Mouse (Mus musculus) limb, embryonic 11.5 days (tissue): Measurements from ENCODE around the gene Kazn. TPM values are rescaled to one million over a fixed set of nuclear protein-coding genes. Genes with fewer than 3 reads are reported as not detected.
A peak's percentile ranks its signal among the peaks of the same experiment; 100 is the strongest.

ENCODE experiments used
- ATAC-seq: fragments of 200-750 bp; cut with Nextera tagmentation; 2 replicates; pipeline ENCODE4 v1.8.0; 2017; ENCODE audit warnings: low read depth; ENCODE audit not compliant: insufficient number of reproducible peaks, low FRiP score, low TSS enrichment
- DNase-seq: peaks from one replicate; pipeline ENCODE4 v3.0.0-alpha.2; 2015; ENCODE audit warnings: low spot score
- H3K27ac ChIP-seq: fragments of 300-500 bp; sonication (generic); replicated peaks from 2 replicates; pipeline ENCODE4 v1.5.1; 2014; ENCODE audit warnings: low read depth, mild to moderate bottlenecking, low read length
- H3K27me3 ChIP-seq: fragments of 300-500 bp; sonication (generic); 2 replicates; pipeline ENCODE4 v1.6.1; 2014; ENCODE audit warnings: mild to moderate bottlenecking, low read length, mixed read lengths; ENCODE audit not compliant: control insufficient read depth, insufficient read depth
- H3K36me3 ChIP-seq: fragments of 300-500 bp; sonication (generic); 2 replicates; pipeline ENCODE4 v1.6.1; 2014; ENCODE audit warnings: mild to moderate bottlenecking, low read length, moderate library complexity, mixed read lengths; ENCODE audit not compliant: control insufficient read depth, insufficient read depth
- H3K4me1 ChIP-seq: fragments of 300-500 bp; sonication (generic); 2 replicates; pipeline ENCODE4 v1.6.1; 2014; ENCODE audit warnings: low read length, mixed read lengths; ENCODE audit not compliant: control insufficient read depth, insufficient read depth
- H3K4me2 ChIP-seq: fragments of 300-500 bp; sonication (generic); 2 replicates; pipeline ENCODE4 v1.6.1; 2014; ENCODE audit warnings: low read depth, mild to moderate bottlenecking, moderate library complexity; ENCODE audit not compliant: severe bottlenecking
- H3K4me3 ChIP-seq: fragments of 300-500 bp; sonication (generic); 2 replicates; pipeline ENCODE4 v1.5.1; 2014; ENCODE audit warnings: low read depth, low read length
- H3K9ac ChIP-seq: fragments of 300-500 bp; sonication (generic); 2 replicates; pipeline ENCODE4 v1.6.1; 2014; ENCODE audit warnings: mild to moderate bottlenecking, low read length
- H3K9me3 ChIP-seq: fragments of 300-500 bp; sonication (generic); 2 replicates; pipeline ENCODE4 v1.6.1; 2016; ENCODE audit warnings: low read length; ENCODE audit not compliant: control insufficient read depth
- WGBS: fragments of 180-500 bp; shearing (Covaris S2); extraction: QIAGEN DNeasy Blood & Tissue Kit; methylation state at CpG from one replicate; pipeline ENCODE4 v1.1.7; 2014; 5-methylcytosine and 5-hydroxymethylcytosine counted together
- polyA plus RNA-seq: library from polyadenylated mRNA; unstranded; fragments of >200 nt; fragmentation: Nextera tagmentation; extraction: Ambion mirVana; gene quantifications from 2 replicates; pipeline ENCODE4 v1.2.1, GENCODE M21; 2014

The Kazn gene
- polyA plus RNA-seq, 1 experiment from 2014 or later: 8.6 TPM

GRCm38 (mm10) chr4:142149202-142149601 lies 90.0 kb downstream of the Kazn start:
- no peaks in the 10 kb centered on the region for H3K9me3 ChIP-seq
- H3K4me2 ChIP-seq: no peak overlapping the region
- H3K9ac ChIP-seq: no peak overlapping the region
- WGBS: 73% methylated on average over 9 of the region's 9 CpGs
- no peaks in the 10 kb centered on the region for H3K27me3 ChIP-seq
- H3K27ac ChIP-seq: no peak overlapping the region
- H3K4me1 ChIP-seq: no peaks in the 10 kb centered on the region
- no peak overlapping the region for H3K4me3 ChIP-seq
- ATAC-seq (no peak), DNase-seq (no peak)
- H3K36me3 ChIP-seq: peaks cover 8% of the 10 kb centered on the region; the same call in 1 of the 2 replicates

- ATAC-seq (no peak), DNase-seq (no peak)
- H3K27me3 ChIP-seq: no peaks in the 10 kb centered on the region
- peaks cover 8% of the 10 kb centered on the region; the same call in 1 of the 2 replicates for H3K36me3 ChIP-seq
- no peak overlapping the region for H3K9ac ChIP-seq
- no peaks in the 10 kb centered on the region for H3K9me3 ChIP-seq
- no peak overlapping the region for H3K4me2 ChIP-seq
- H3K4me3 ChIP-seq: no peak overlapping the region
- H3K27ac ChIP-seq: no peak overlapping the region
- 80% methylated on average over 10 of the region's 10 CpGs for WGBS
- H3K4me1 ChIP-seq: no peaks in the 10 kb centered on the region
Measured at GRCm38 (mm10) chr4:142147671-142148070, 91.5 kb downstream of the Kazn start.

- Histone ChIP-seq H3K27me3 (no peaks in the 10 kb centered on the region), H3K9me3 (no peaks in the 10 kb centered on the region), H3K4me1 (no peaks in the 10 kb centered on the region), H3K4me2 (no peak overlapping the region), H3K4me3 (no peak overlapping the region), H3K27ac (no peak overlapping the region), H3K36me3 (peaks cover 6% of the 10 kb centered on the region; the same call in 1 of the 2 replicates), H3K9ac (no peak overlapping the region)
- DNase-seq: peak; percentile 68
- ATAC-seq: no peak
- WGBS: 44% methylated on average over 5 of the region's 5 CpGs
Measured at GRCm38 (mm10) chr4:142144096-142144495, 95.1 kb downstream of the Kazn start.

- no peak overlapping the region for H3K4me2 ChIP-seq
- no peaks in the 10 kb centered on the region for H3K4me1 ChIP-seq
- no peak overlapping the region for H3K27ac ChIP-seq
- H3K27me3 ChIP-seq: no peaks in the 10 kb centered on the region
- ATAC-seq (no peak), DNase-seq (no peak)
- no peak overlapping the region for H3K9ac ChIP-seq
- 88% methylated on average over 6 of the region's 6 CpGs for WGBS
- H3K36me3 ChIP-seq: peaks cover 6% of the 10 kb centered on the region; the same call in 1 of the 2 replicates
- no peak overlapping the region for H3K4me3 ChIP-seq
- no peaks in the 10 kb centered on the region for H3K9me3 ChIP-seq
Measured at GRCm38 (mm10) chr4:142143290-142143689, 95.9 kb downstream of the Kazn start.

GRCm38 (mm10) chr4:142139729-142140128 lies 99.5 kb downstream of the Kazn start:
- Histone ChIP-seq H3K27me3 (no peaks in the 10 kb centered on the region), H3K4me2 (no peak overlapping the region), H3K27ac (no peak overlapping the region), H3K9ac (no peak overlapping the region), H3K36me3 (no peaks in the 10 kb centered on the region), H3K4me1 (no peaks in the 10 kb centered on the region), H3K9me3 (no peaks in the 10 kb centered on the region), H3K4me3 (no peak overlapping the region)
- DNase-seq (no peak), ATAC-seq (no peak)
- WGBS: 85% methylated on average over 5 of the region's 5 CpGs

- DNase-seq (no peak), ATAC-seq (no peak)
- Histone ChIP-seq H3K4me1 (no peaks in the 10 kb centered on the region), H3K36me3 (no peaks in the 10 kb centered on the region), H3K9me3 (no peaks in the 10 kb centered on the region), H3K27ac (no peak overlapping the region), H3K9ac (no peak overlapping the region), H3K27me3 (no peaks in the 10 kb centered on the region), H3K4me2 (no peak overlapping the region), H3K4me3 (no peak overlapping the region)
- 46% methylated on average over 9 of the region's 9 CpGs for WGBS
Measured at GRCm38 (mm10) chr4:142138356-142139099, 100.7 kb downstream of the Kazn start.

GRCm38 (mm10) chr4:142136766-142137503 lies 102.3 kb downstream of the Kazn start:
- WGBS: 89% methylated on average over 10 of the region's 10 CpGs
- H3K9me3 ChIP-seq: no peaks in the 10 kb centered on the region
- no peaks in the 10 kb centered on the region for H3K27me3 ChIP-seq
- no peak overlapping the region for H3K27ac ChIP-seq
- H3K4me3 ChIP-seq: no peak overlapping the region
- H3K4me2 ChIP-seq: no peak overlapping the region
- no peak overlapping the region for H3K9ac ChIP-seq
- no peaks in the 10 kb centered on the region for H3K36me3 ChIP-seq
- DNase-seq (no peak), ATAC-seq (no peak)
- no peaks in the 10 kb centered on the region for H3K4me1 ChIP-seq

- no peak overlapping the region for H3K4me2 ChIP-seq
- DNase-seq: no peak
Measured at GRCm38 (mm10) chr4:142135515-142135914, 103.7 kb downstream of the Kazn start.

More at GRCm38 (mm10) chr4:142135515-142135914, 103.7 kb downstream of the Kazn start:
- Histone ChIP-seq H3K27me3 (no peaks in the 10 kb centered on the region), H3K4me3 (no peak overlapping the region), H3K9ac (no peak overlapping the region), H3K9me3 (no peaks in the 10 kb centered on the region), H3K27ac (no peak overlapping the region), H3K36me3 (no peaks in the 10 kb centered on the region), H3K4me1 (peaks cover 3% of the 10 kb centered on the region)
- ATAC-seq: no peak
- WGBS: 90% methylated on average over 2 of the region's 2 CpGs
